Mouse (Mus musculus) G1E (cell line): Measurements from ENCODE around the gene Spata31d1d.

ENCODE experiments used
- CTCF ChIP-seq: IDR thresholded peaks from 2 replicates; pipeline ENCODE4 v1.5.1; 2012; ENCODE audit warnings: low read depth, low read length, inconsistent platforms, mixed read lengths
- GATA1 ChIP-seq: IDR thresholded peaks from 2 replicates; pipeline ENCODE4 v1.6.1; 2012; ENCODE audit warnings: borderline replicate concordance, low read length, inconsistent platforms, mixed read lengths
- POLR2AphosphoS5 ChIP-seq: IDR thresholded peaks from 2 replicates; pipeline ENCODE4 v1.6.1; 2012; ENCODE audit warnings: low read depth, low read length, inconsistent platforms; ENCODE audit not compliant: insufficient replicate concordance
- TAL1 ChIP-seq: conservative IDR thresholded peaks from 2 replicates; pipeline ENCODE4 v1.6.1; 2012; ENCODE audit warnings: low read depth, low read length, inconsistent platforms, mixed read lengths

DNA sequence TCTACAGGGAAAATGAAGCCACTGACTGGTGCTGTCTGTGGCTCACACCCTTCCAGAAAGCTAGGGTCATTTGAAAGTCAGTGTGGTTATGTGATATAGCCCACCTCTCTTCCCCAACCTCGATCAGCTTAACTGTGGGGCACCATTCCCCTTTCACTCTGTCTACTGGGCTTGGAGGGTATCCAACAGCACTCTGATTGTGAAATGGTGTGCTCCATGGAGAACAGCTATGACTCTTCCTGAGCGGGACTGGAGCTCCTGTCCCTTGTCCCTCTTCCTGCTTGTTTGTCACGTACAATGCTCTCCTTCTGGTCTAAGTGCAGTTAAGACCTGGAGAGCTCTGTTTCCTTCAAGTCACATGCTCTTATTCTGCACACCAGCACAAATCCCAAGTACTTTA lies 43.6 kb upstream of the Spata31d1d start:
- TF ChIP-seq CTCF (no peak), TAL1 (no peak), GATA1 (no peak), POLR2AphosphoS5 (no peak)
